Mouse (Mus musculus): ENCODE data around the gene Gdpd3. TPM values are rescaled to one million over a fixed set of nuclear protein-coding genes. Genes with fewer than 3 reads are reported as not detected.

The Gdpd3 gene
- polyA plus RNA-seq, 1 experiment from 2014 or later, result 2.4 TPM

DNA sequence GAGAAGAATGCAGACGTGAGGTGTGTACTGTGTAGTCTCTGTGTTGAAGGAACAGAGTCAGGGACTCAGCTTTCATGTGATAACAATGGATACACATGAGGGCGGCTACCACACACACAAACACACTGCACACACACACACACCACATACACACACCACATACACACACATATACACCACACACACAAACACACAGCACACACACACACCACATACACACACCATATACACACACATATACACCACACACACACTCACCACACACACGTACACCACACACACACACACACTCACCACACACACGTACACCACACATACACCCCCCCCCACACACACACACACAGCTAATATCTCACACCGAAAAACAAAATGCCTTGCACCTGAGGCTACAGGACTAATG, 24.7 kb upstream of the Gdpd3 start:
- Histone ChIP-seq H3K9me3 (no peaks in the 10 kb centered on the region), H3K9ac (replicated peaks) (no peak overlapping the region), H3K4me1 (replicated peaks) (peaks cover 3% of the 10 kb centered on the region), H3K4me3 (replicated peaks) (no peak overlapping the region), H3K4me2 (no peak overlapping the region), H3K27me3 (no peaks in the 10 kb centered on the region), H3K36me3 (no peaks in the 10 kb centered on the region), H3K27ac (no peak overlapping the region)
- WGBS, result 79% methylated on average over 5 of the region's 5 CpGs
- peak; percentile 66; the same call in 1 of the 2 replicates for ATAC-seq (ENCODE audit: insufficient number of reproducible peaks, insufficient read depth, low FRiP score, low TSS enrichment, low read depth)

DNA sequence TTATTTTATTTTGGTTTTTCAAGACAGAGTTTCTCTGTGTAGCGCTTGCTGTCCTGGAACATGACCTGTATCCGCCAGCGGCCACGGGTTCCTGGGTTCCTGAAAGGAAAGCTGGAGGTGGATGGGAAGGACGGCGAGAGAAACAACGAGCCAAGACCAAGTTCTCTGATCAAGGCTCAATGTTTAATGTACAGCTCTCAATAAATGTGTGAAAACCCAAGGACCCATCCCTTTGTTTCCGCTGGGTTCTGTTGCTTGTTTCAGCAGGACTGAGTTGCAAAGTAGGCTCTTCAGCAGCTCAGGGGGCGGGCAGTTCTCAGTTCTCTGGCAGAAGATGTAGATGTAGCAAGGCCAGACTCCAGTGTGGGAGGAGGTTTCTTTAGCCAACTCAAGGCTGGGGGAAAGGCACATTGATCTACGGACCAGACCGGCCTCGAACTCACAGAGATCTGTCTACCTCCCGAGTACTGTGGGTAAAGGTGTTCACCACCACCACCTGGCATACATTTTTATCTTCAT, 24.1 kb upstream of the Gdpd3 start:
- no peaks in the 10 kb centered on the region for H3K9me3 ChIP-seq
- H3K36me3 ChIP-seq, result no peaks in the 10 kb centered on the region
- peaks cover 8% of the 10 kb centered on the region for H3K4me1 ChIP-seq (replicated peaks)
- no peak overlapping the region for H3K27ac ChIP-seq
- ATAC-seq (ENCODE audit: insufficient number of reproducible peaks, insufficient read depth, low FRiP score, low TSS enrichment, low read depth), result no peak
- no peak overlapping the region for H3K4me3 ChIP-seq (replicated peaks)
- no peak overlapping the region for H3K4me2 ChIP-seq
- 88% methylated on average over 13 of the region's 13 CpGs for WGBS
- no peaks in the 10 kb centered on the region for H3K27me3 ChIP-seq
- H3K9ac ChIP-seq (replicated peaks), result no peak overlapping the region

DNA sequence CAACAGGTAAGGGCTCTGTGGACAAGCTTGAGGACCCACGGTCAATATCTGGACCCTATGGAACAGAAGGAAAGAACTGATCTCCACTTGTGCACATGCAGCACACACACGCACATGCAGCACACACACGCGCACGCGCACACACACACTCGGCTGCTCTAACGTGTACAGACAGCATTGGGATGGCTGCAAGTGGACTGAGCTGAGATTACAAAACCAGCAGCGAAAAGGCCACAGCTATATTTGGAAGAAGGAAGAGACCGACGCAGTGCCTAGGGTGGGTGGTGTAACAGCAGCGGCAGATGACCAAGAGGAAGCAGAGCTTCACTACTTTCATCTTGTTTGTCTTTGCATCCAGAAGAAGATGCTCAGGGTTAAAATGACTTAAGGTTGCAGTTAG, 20.1 kb upstream of the Gdpd3 start:
- Histone ChIP-seq H3K27ac (no peak overlapping the region), H3K9me3 (no peaks in the 10 kb centered on the region), H3K4me2 (no peak overlapping the region), H3K9ac (replicated peaks) (no peak overlapping the region), H3K27me3 (no peaks in the 10 kb centered on the region), H3K36me3 (no peaks in the 10 kb centered on the region), H3K4me1 (replicated peaks) (peaks cover 8% of the 10 kb centered on the region; the same call in 1 of the 2 replicates), H3K4me3 (replicated peaks) (no peak overlapping the region)
- no peak for ATAC-seq (ENCODE audit: insufficient number of reproducible peaks, insufficient read depth, low FRiP score, low TSS enrichment, low read depth)
- 92% methylated on average over 12 of the region's 12 CpGs for WGBS

DNA sequence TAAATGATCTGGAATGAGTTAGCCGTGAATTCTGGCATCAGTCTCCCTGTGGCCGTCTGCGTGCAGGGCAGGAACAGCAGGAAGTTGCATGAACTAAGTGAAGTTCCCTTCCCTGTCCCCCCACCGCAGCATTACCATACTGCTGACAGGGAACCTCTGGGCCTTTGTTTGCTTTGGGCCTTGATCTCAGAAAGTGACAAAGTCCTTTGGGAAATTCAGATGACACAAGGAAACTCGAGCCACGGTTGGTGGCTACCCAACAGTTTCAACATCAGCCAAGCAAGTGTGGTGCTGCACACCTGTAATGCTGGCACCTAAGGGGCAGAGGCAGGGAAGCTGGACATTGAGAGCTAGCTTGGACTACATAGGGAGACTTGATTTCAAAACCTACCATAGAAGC, 19.3 kb upstream of the Gdpd3 start:
- ATAC-seq (ENCODE audit: insufficient number of reproducible peaks, insufficient read depth, low FRiP score, low TSS enrichment, low read depth), result no peak

DNA sequence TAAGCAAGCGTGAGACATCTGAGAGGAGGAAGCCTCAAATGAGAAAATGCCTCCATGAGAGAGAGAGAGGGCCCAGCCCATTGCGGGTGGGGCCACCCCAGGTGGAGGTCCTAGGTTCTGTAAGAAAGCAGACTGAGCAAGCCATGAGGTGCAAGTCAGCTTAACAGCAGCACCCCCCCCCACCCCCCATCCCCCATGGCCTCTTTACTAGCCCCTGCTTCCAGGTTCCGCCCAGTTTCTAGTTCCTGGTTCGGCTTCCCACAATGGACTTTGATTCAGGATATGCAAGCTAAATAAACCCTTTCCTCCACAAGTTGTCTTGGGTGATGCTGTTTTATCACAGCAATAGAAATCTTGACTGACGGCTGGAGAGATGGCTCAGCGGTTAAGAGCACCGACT, 17.3 kb upstream of the Gdpd3 start:
- no peaks in the 10 kb centered on the region for H3K27me3 ChIP-seq
- no peak overlapping the region for H3K27ac ChIP-seq
- WGBS, result 67% methylated on average over 7 of the region's 7 CpGs
- no peak overlapping the region for H3K4me3 ChIP-seq (replicated peaks)
- no peak overlapping the region for H3K4me2 ChIP-seq
- no peak for ATAC-seq (ENCODE audit: insufficient number of reproducible peaks, insufficient read depth, low FRiP score, low TSS enrichment, low read depth)
- H3K9ac ChIP-seq (replicated peaks), result no peak overlapping the region
- H3K4me1 ChIP-seq (replicated peaks), result peaks cover 8% of the 10 kb centered on the region; the same call in 1 of the 2 replicates
- no peaks in the 10 kb centered on the region for H3K36me3 ChIP-seq
- no peaks in the 10 kb centered on the region for H3K9me3 ChIP-seq

More for the DNA sequence above, 19.3 kb upstream of the Gdpd3 start:
- no peak overlapping the region for H3K27ac ChIP-seq
- peaks cover 8% of the 10 kb centered on the region; the same call in 1 of the 2 replicates for H3K4me1 ChIP-seq (replicated peaks)
- no peaks in the 10 kb centered on the region for H3K27me3 ChIP-seq
- no peaks in the 10 kb centered on the region for H3K9me3 ChIP-seq
- H3K36me3 ChIP-seq, result no peaks in the 10 kb centered on the region
- no peak overlapping the region for H3K9ac ChIP-seq (replicated peaks)
- WGBS, result 27% methylated on average over 6 of the region's 6 CpGs
- H3K4me2 ChIP-seq, result no peak overlapping the region
- H3K4me3 ChIP-seq (replicated peaks), result no peak overlapping the region

DNA sequence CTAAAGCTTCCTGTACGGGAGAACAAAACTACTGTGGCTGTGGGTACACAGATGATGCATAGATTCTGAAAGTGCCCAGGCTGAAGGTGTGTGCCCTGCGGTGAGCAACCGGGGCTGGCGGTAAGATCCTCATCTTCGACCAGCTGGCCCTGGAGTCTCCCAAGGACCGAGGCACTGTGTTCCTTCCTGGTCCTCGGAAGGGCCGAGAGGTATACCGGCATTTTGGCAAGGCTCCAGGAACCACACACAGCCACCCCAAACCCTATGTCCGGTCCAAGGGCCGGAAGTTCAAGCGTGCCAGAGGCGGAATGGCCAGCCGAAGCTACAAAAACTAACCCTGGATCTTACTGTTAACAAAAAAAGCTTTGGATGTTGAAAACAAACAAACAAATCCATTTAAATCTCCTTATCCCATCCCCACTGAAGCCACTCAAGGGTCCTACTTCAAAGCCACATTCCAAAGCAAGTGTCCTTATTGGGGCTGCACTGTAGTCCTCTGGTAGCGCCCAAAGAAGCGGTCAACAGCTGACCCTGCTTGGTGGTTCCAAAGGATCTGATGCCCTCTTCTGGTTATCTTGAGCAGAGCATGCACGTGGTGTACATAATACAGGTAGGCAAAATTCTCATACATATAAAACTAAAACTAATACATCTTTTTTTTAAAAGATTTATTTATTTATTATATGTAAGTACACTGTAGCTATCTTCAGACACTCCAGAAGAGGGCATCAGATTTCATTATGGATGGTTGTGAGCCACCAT, 16.4 kb upstream of the Gdpd3 start:
- Histone ChIP-seq H3K9me3 (no peaks in the 10 kb centered on the region), H3K4me1 (replicated peaks) (peaks cover 13% of the 10 kb centered on the region), H3K27ac (no peak overlapping the region), H3K9ac (replicated peaks) (no peak overlapping the region), H3K27me3 (no peaks in the 10 kb centered on the region), H3K4me2 (no peak overlapping the region), H3K4me3 (replicated peaks) (no peak overlapping the region), H3K36me3 (no peaks in the 10 kb centered on the region)
- no peak for ATAC-seq (ENCODE audit: insufficient number of reproducible peaks, insufficient read depth, low FRiP score, low TSS enrichment, low read depth)
- 94% methylated on average over 17 of the region's 17 CpGs for WGBS

DNA sequence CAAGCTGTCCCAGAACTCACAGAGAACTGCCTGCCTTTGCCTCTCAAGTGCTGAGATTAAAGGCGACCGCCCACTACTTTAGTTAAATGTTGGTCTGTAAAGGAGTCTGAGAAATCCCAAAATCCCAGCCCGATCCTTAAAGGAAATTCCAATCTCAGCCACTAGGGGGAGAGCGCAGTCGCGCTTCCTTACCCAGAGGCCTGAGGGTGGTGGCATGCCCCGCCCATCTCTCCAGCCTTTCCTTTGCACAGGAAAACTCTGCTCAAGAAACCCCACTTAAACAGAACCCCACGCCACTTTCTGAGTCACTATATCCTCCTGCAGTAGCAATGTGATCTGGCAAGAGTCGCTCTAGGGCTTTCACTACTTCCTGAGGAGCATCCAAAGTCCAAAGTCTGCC, 11.3 kb upstream of the Gdpd3 start:
- Histone ChIP-seq H3K9me3 (no peaks in the 10 kb centered on the region), H3K4me3 (replicated peaks) (0 out of 2 replicates have a peak overlapping the region, but pooled peaks have one; percentile 6), H3K4me1 (replicated peaks) (peaks cover 10% of the 10 kb centered on the region), H3K27me3 (no peaks in the 10 kb centered on the region), H3K27ac (peak overlapping the region; percentile 41; the same call in 1 of the 2 replicates), H3K36me3 (no peaks in the 10 kb centered on the region), H3K9ac (replicated peaks) (peak overlapping the region; percentile 40; the same call in 1 of the 2 replicates), H3K4me2 (peak overlapping the region; percentile 36)
- under 1% methylated on average over 9 of the region's 9 CpGs for WGBS
- peak; percentile 58; the same call in 1 of the 2 replicates for ATAC-seq (ENCODE audit: insufficient number of reproducible peaks, insufficient read depth, low FRiP score, low TSS enrichment, low read depth)

DNA sequence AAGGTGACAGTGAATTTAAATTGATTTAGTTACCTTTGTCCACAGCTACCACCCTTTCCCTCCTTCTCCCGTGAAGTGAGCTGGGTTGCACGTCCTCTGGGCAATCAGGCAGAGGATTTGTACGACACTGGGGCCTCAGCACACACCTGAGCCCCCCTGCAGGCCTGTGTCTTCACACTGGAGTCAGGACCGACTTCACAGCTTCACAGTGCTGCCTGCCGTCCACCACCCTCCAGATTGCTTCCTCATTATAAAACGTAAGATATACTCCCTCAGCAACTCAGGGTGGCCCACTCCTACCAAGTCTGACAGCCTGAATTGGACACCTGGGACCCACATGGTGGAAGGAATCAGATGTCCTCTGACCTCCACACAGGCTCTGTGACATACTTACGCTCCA, 7.6 kb upstream of the Gdpd3 start:
- Histone ChIP-seq H3K4me2 (no peak overlapping the region), H3K27me3 (no peaks in the 10 kb centered on the region), H3K27ac (no peak overlapping the region), H3K9ac (replicated peaks) (no peak overlapping the region), H3K4me1 (replicated peaks) (peaks cover 18% of the 10 kb centered on the region), H3K9me3 (no peaks in the 10 kb centered on the region), H3K36me3 (peaks cover 19% of the 10 kb centered on the region), H3K4me3 (replicated peaks) (no peak overlapping the region)
- ATAC-seq (ENCODE audit: insufficient number of reproducible peaks, insufficient read depth, low FRiP score, low TSS enrichment, low read depth), result 0 out of 2 replicates have a peak, but pooled peaks have one; percentile 11
- 59% methylated on average over 7 of the region's 7 CpGs for WGBS

DNA sequence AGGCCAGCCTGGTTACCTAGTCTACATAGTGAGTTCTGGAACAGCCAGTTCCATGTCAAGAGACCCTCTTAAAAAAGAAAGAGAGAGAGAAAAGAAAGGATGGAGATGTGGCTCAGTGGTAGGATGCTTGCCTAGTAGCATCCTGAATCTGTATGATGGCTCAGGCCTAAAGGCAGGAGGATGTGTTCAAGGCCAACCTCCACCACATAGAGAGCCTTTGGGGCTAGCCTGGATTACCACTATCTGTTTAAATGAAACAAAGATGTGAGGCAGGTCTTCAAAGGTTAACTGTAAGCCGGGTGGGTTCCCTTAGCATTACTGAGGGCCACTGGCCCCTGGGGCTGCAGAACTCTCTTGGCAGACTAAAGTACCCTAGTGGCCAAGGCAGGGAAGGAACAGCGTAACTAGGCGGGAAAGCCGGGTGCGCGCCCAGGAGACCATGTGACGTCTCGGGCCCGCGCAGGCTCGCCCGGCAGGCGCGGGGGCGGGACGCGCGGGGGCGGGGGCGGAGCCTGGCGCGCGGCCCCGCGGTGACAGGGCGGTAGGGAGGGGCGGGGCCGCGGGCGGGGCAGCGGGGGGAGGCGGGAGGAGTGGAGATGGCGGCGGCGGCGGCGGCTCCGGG, 7.0 kb upstream of the Gdpd3 start, which contains the start of gene Mapk3:
Mapk3 (plus strand) TSS at position 552 of the 622 bp plus-strand sequence.
- Histone ChIP-seq H3K27me3 (no peaks in the 10 kb centered on the region), H3K9ac (replicated peaks) (peak within 1 kb of the TSS; percentile 82), H3K27ac (peak within 1 kb of the TSS; percentile 84), H3K9me3 (no peaks in the 10 kb centered on the region), H3K36me3 (peaks cover 26% of the 10 kb centered on the region), H3K4me1 (replicated peaks) (peaks cover 18% of the 10 kb centered on the region), H3K4me3 (replicated peaks) (peak within 1 kb of the TSS; percentile 77), H3K4me2 (peak within 1 kb of the TSS; percentile 89)
- 0 out of 2 replicates have a peak, but pooled peaks have one; percentile 44 for ATAC-seq (ENCODE audit: insufficient number of reproducible peaks, insufficient read depth, low FRiP score, low TSS enrichment, low read depth)
- WGBS, result 0% methylated on average over 26 of the region's 38 CpGs

DNA sequence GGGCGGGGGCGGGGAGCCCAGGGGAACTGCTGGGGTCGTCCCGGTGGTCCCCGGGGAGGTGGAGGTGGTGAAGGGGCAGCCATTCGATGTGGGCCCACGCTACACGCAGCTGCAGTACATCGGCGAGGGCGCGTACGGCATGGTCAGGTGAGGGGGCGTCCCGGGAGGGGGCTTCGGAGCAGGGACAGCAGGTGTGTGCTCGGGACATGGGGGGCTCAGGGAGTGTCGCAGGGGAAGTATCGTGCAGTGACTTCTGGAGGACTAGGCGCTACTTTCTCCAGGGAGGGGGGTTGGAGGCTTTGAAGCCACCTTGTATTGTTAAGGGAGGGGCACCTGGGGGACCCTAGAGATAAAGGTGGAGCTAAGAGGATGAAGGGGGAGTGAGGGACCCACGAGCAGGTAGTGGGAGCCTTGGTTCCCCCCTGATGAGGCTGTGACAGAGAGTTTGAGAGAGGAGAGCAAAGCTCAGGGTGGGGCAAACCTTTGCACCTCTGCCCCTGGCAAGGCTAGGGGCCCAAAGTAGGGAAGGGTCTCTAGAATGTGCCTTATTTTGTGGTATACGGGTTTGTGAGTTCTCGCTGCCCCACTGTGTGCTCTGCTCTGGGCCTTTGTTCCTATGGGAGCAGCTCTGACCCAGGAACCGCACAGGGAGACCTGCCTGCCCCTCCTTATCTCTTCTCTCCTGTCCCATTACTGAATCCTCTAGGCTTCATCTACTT, 6.3 kb upstream of the Gdpd3 start:
- H3K4me1 ChIP-seq (replicated peaks), result peaks cover 13% of the 10 kb centered on the region
- under 1% methylated on average over 22 of the region's 24 CpGs for WGBS

DNA sequence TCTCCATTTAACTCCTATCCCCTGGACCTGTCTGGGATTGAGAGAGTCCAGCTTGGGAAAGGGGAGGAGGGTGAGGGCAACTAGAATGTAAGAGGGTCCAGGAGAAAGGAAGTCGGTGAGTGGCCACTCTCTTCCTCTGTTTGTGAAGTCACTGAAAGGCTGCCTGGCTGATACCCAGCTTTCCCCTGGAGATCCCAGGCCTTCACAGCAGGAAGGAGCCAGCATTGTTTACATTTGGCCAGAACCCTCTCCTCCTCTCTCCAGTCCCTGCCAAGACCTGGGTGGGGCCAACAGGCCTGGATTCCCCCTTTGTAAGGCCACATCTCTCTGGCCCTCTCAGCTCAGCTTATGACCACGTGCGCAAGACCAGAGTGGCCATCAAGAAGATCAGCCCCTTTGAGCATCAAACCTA, 5.7 kb upstream of the Gdpd3 start:
- no peak for ATAC-seq (ENCODE audit: insufficient number of reproducible peaks, insufficient read depth, low FRiP score, low TSS enrichment, low read depth)
- 24% methylated on average over 3 of the region's 3 CpGs for WGBS
- Histone ChIP-seq H3K9me3 (no peaks in the 10 kb centered on the region), H3K4me3 (replicated peaks) (peak overlapping the region; percentile 77), H3K4me1 (replicated peaks) (peaks cover 8% of the 10 kb centered on the region), H3K27ac (peak overlapping the region; percentile 84), H3K27me3 (no peaks in the 10 kb centered on the region), H3K9ac (replicated peaks) (peak overlapping the region; percentile 82), H3K36me3 (peaks cover 38% of the 10 kb centered on the region), H3K4me2 (peak overlapping the region; percentile 89)

More for the DNA sequence above, 6.3 kb upstream of the Gdpd3 start:
- H3K27me3 ChIP-seq, result no peaks in the 10 kb centered on the region
- peak; percentile 33; the same call in 1 of the 2 replicates for ATAC-seq (ENCODE audit: insufficient number of reproducible peaks, insufficient read depth, low FRiP score, low TSS enrichment, low read depth)
- H3K9ac ChIP-seq (replicated peaks), result peak overlapping the region; percentile 82
- H3K4me3 ChIP-seq (replicated peaks), result peak overlapping the region; percentile 77
- peaks cover 32% of the 10 kb centered on the region for H3K36me3 ChIP-seq
- H3K4me2 ChIP-seq, result peak overlapping the region; percentile 89
- no peaks in the 10 kb centered on the region for H3K9me3 ChIP-seq
- peak overlapping the region; percentile 84 for H3K27ac ChIP-seq
